Mouse (Mus musculus) duodenum, adult 2 months (tissue): ENCODE data around the gene Cep41. TPM values are rescaled to one million over a fixed set of nuclear protein-coding genes. Genes with fewer than 3 reads are reported as not detected.

Source experiments
- polyA plus RNA-seq: library from polyadenylated mRNA; depleted of rRNA; stranded (reverse); fragments of >200 nt; gene quantifications from 2 replicates; pipeline ENCODE4 v1.2.3, GENCODE M21; 2012; ENCODE audit warnings: low replicate concordance; rRNA removed

Cep41 gene
- polyA plus RNA-seq: 0.49 and 1.2 TPM in 2 replicates

GRCm38 (mm10) chr6:30693350-30693991, at the start of gene Cep41:
Gene Cep41 (minus strand): TSS chr6:30693749.

GRCm38 (mm10) chr6:30723331-30723730, 29.8 kb upstream of the Cep41 start, which contains the start of gene Mest:
Gene Mest (plus strand): TSS chr6:30723547.

GRCm38 (mm10) chr6:30638674-30639268, 54.8 kb downstream of the Cep41 start, which contains the start of gene Cpa1:
Gene Cpa1 (plus strand): TSS chr6:30639218.

GRCm38 (mm10) chr6:30610710-30611109, 82.8 kb downstream of the Cep41 start, which contains the start of gene Cpa5:
Gene Cpa5 (plus strand): TSS chr6:30611010.

Other genes with a start within 250 kb of the Cep41 start
- gene Tmem209, start 184.0 kb downstream of the Cep41 start, polyA plus RNA-seq: 6.0 and 18.7 TPM in 2 replicates
- not detected in 2 replicates for gene Ssmem1, start 183.9 kb downstream of the Cep41 start, polyA plus RNA-seq
- gene Cpa2, start 152.2 kb downstream of the Cep41 start, polyA plus RNA-seq: 0.32 and 86.6 TPM in 2 replicates
- gene Cpa4, start 125.4 kb downstream of the Cep41 start, polyA plus RNA-seq: 0.04 TPM in 1 of 2 replicates, not detected in the other
- gene Cpa5, start 82.7 kb downstream of the Cep41 start, polyA plus RNA-seq: not detected in 2 replicates
- 1.2 and 1,326 TPM in 2 replicates for gene Cpa1, start 54.5 kb downstream of the Cep41 start, polyA plus RNA-seq
- gene Mest, start 29.8 kb upstream of the Cep41 start, polyA plus RNA-seq: 5.9 and 19.7 TPM in 2 replicates
- gene Copg2, start 203.0 kb upstream of the Cep41 start, polyA plus RNA-seq: 1.1 and 1.6 TPM in 2 replicates
- not detected in 2 replicates for gene Tsga13, start 221.8 kb upstream of the Cep41 start, polyA plus RNA-seq